Mouse (Mus musculus) CH12.LX (cell line): ENCODE measurements around the gene Psmd13.
A peak's percentile ranks its signal among the peaks of the same experiment; 100 is the strongest.

Experiments
- CHD1 ChIP-seq: IDR thresholded peaks from 2 replicates; pipeline ENCODE4 v1.6.1; 2012; ENCODE audit warnings: low read depth, low read length, improper control_type of control experiment, inconsistent platforms
- CHD2 ChIP-seq: IDR thresholded peaks from 2 replicates; pipeline ENCODE4 v1.6.1; 2011; ENCODE audit warnings: low read length, improper control_type of control experiment
- CTCF ChIP-seq, 2 experiments: IDR thresholded peaks in 1 of 2; conservative IDR thresholded peaks in 1 of 2; 2 replicates each; pipeline ENCODE4 v1.5.1; 2011 to 2012; ENCODE audit warnings: low read depth in 2 of 2, low read length in 2 of 2, improper control_type of control experiment in 1 of 2, inconsistent platforms in 1 of 2, mild to moderate bottlenecking in 1 of 2, moderate library complexity in 1 of 2
- EP300 ChIP-seq: IDR thresholded peaks from 2 replicates; pipeline ENCODE4 v1.6.1; 2011; ENCODE audit warnings: low read length, improper control_type of control experiment
- MAFK ChIP-seq: IDR thresholded peaks from 2 replicates; pipeline ENCODE4 v1.6.1; 2011; ENCODE audit warnings: low read length, improper control_type of control experiment; ENCODE audit not compliant: insufficient replicate concordance
- MXI1 ChIP-seq: IDR thresholded peaks from 2 replicates; pipeline ENCODE4 v1.6.1; 2011; ENCODE audit warnings: mild to moderate bottlenecking, low read depth, low read length, improper control_type of control experiment
- MYC ChIP-seq: IDR thresholded peaks from 2 replicates; pipeline ENCODE4 v1.6.1; 2011; ENCODE audit warnings: low read depth, mild to moderate bottlenecking, improper control_type of control experiment, low read length
- POLR2A ChIP-seq: IDR thresholded peaks from 2 replicates; pipeline ENCODE4 v1.6.1; 2011; ENCODE audit warnings: low read depth, mild to moderate bottlenecking, improper control_type of control experiment, low read length

DNA sequence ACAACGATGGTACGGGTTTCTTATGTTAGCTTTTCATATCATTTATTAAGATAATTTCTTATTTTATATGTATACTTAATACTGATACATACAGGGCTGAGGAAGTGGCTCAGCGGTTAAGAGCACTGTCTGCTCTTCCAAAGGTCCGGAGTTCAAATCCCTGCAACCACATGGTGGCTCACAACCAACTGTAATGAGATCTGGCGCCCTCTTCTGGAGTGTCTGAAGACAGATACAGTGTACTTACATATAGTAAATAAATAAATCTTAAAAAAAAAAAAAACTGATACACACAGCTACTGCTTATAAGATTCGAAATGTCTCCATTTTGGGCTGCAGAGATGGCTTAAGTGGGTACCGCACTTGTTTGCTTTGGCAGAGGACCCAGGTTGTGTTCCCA is 25.9 kb downstream of the Psmd13 start:
- TF ChIP-seq POLR2A (no peak), CTCF (conservative IDR thresholded peaks at IDR 0.05 in 1 of 2, IDR thresholded peaks at IDR 0.05 in 1 of 2; ENCODE audit: low read depth in 2 of 2, low read length in 2 of 2) (peak in 1 of 2 experiments; percentile 54; a peak in 2 of 4 replicates), MYC (no peak), MAFK (no peak), EP300 (no peak), MXI1 (no peak), CHD2 (no peak), CHD1 (no peak)
